Mouse (Mus musculus): Measurements from ENCODE around the gene Krtap24-1. TPM values are rescaled to one million over a fixed set of nuclear protein-coding genes. Genes with fewer than 3 reads are reported as not detected.

Gene Krtap24-1
- polyA plus RNA-seq (2014; fragmentation: Illumina TruSeq; extraction: RNeasy Lipid Tissue Mini Kit (QIAGEN cat#74804)) = not detected

GRCm38 (mm10) chr16:88611922-88612321 lies at the start of gene Krtap24-1:
TSS of gene Krtap24-1 (minus strand) at chr16:88612279.

GRCm38 (mm10) chr16:88647358-88647846 lies 35.3 kb upstream of the Krtap24-1 start, which contains the start of gene Krtap26-1:
TSS of gene Krtap26-1 (minus strand) at chr16:88647796.

GRCm38 (mm10) chr16:88627566-88627965 lies 15.5 kb upstream of the Krtap24-1 start, which contains the start of gene 2310079G19Rik:
TSS of gene 2310079G19Rik (minus strand) at chr16:88627666.

GRCm38 (mm10) chr16:88563045-88563913 lies 48.8 kb downstream of the Krtap24-1 start, which contains the start of gene Cldn8:
TSS of gene Cldn8 (minus strand) at chr16:88563183.

Other genes starting within 250 kb of the Krtap24-1 start
- not detected for gene Cldn17, start 105.3 kb downstream of the Krtap24-1 start, polyA plus RNA-seq (2014; fragmentation: Illumina TruSeq; extraction: RNeasy Lipid Tissue Mini Kit (QIAGEN cat#74804))
- gene Cldn8, start 49.1 kb downstream of the Krtap24-1 start, polyA plus RNA-seq (2014; fragmentation: Illumina TruSeq; extraction: RNeasy Lipid Tissue Mini Kit (QIAGEN cat#74804)) = 4.5 TPM
- not detected for gene 2310079G19Rik, start 15.4 kb upstream of the Krtap24-1 start, polyA plus RNA-seq (2014; fragmentation: Illumina TruSeq; extraction: RNeasy Lipid Tissue Mini Kit (QIAGEN cat#74804))
- gene Krtap26-1, start 35.5 kb upstream of the Krtap24-1 start, polyA plus RNA-seq (2014; fragmentation: Illumina TruSeq; extraction: RNeasy Lipid Tissue Mini Kit (QIAGEN cat#74804)) = not detected
- not detected for gene Krtap27-1, start 59.4 kb upstream of the Krtap24-1 start, polyA plus RNA-seq (2014; fragmentation: Illumina TruSeq; extraction: RNeasy Lipid Tissue Mini Kit (QIAGEN cat#74804))
- not detected for gene 2310061N02Rik, start 95.7 kb upstream of the Krtap24-1 start, polyA plus RNA-seq (2014; fragmentation: Illumina TruSeq; extraction: RNeasy Lipid Tissue Mini Kit (QIAGEN cat#74804))
- gene Krtap13-1, start 116.6 kb upstream of the Krtap24-1 start, polyA plus RNA-seq (2014; fragmentation: Illumina TruSeq; extraction: RNeasy Lipid Tissue Mini Kit (QIAGEN cat#74804)) = not detected
- gene Krtap13, start 139.4 kb upstream of the Krtap24-1 start, polyA plus RNA-seq (2014; fragmentation: Illumina TruSeq; extraction: RNeasy Lipid Tissue Mini Kit (QIAGEN cat#74804)) = not detected
- gene 2310034C09Rik, start 146.6 kb upstream of the Krtap24-1 start, polyA plus RNA-seq (2014; fragmentation: Illumina TruSeq; extraction: RNeasy Lipid Tissue Mini Kit (QIAGEN cat#74804)) = not detected
- not detected for gene 2310057N15Rik, start 161.9 kb upstream of the Krtap24-1 start, polyA plus RNA-seq (2014; fragmentation: Illumina TruSeq; extraction: RNeasy Lipid Tissue Mini Kit (QIAGEN cat#74804))
- gene Gm5965, start 165.6 kb upstream of the Krtap24-1 start, polyA plus RNA-seq (2014; fragmentation: Illumina TruSeq; extraction: RNeasy Lipid Tissue Mini Kit (QIAGEN cat#74804)) = not detected
- not detected for gene Gm20741, start 199.9 kb upstream of the Krtap24-1 start, polyA plus RNA-seq (2014; fragmentation: Illumina TruSeq; extraction: RNeasy Lipid Tissue Mini Kit (QIAGEN cat#74804))
- not detected for gene Krtap15, start 207.9 kb upstream of the Krtap24-1 start, polyA plus RNA-seq (2014; fragmentation: Illumina TruSeq; extraction: RNeasy Lipid Tissue Mini Kit (QIAGEN cat#74804))
- gene Krtap14, start 213.9 kb upstream of the Krtap24-1 start, polyA plus RNA-seq (2014; fragmentation: Illumina TruSeq; extraction: RNeasy Lipid Tissue Mini Kit (QIAGEN cat#74804)) = not detected

Data from ovary, adult 10 weeks (tissue).